Mouse (Mus musculus): ENCODE results near the gene Tuba1c. TPM values are rescaled to one million over a fixed set of nuclear protein-coding genes. Genes with fewer than 3 reads are reported as not detected.
A peak's percentile ranks its signal among the peaks of the same experiment; 100 is the strongest.
"Not testable (repeated sequence)": the region's sequence is repeated elsewhere in the genome, so short reads cannot be mapped to it uniquely, and the experiment has no call there.

The Tuba1c gene
- polyA plus RNA-seq, 1 experiment from 2014 or later: 196 TPM

GRCm38 (mm10) chr15:99040920-99041856, 11.5 kb downstream of the Tuba1c start:
- no peaks in the 10 kb centered on the region for H3K27me3 ChIP-seq (ENCODE audit: control insufficient read depth, insufficient read depth, low read length)
- H3K36me3 ChIP-seq (ENCODE audit: control insufficient read depth, insufficient read depth, low read length): 0 out of 2 replicates have a peak, but pooled peaks cover 13% of the 10 kb centered on the region
- H3K4me3 ChIP-seq (replicated peaks; ENCODE audit: low read length): no peak overlapping the region
- no peaks in the 10 kb centered on the region for H3K9me3 ChIP-seq (replicated peaks; ENCODE audit: control insufficient read depth, low read length)
- no peak overlapping the region for H3K4me2 ChIP-seq (ENCODE audit: low read depth, low read length)
- 47% methylated on average over 21 of the region's 21 CpGs for WGBS
- H3K9ac ChIP-seq (ENCODE audit: low read length): no peak overlapping the region
- no peak for ATAC-seq (ENCODE audit: insufficient read depth, low FRiP score)
- H3K4me1 ChIP-seq (ENCODE audit: control insufficient read depth, insufficient read depth, low read length): peaks cover 6% of the 10 kb centered on the region
- H3K27ac ChIP-seq (ENCODE audit: low read length): no peak overlapping the region

GRCm38 (mm10) chr15:99042334-99042733, 12.6 kb downstream of the Tuba1c start:
- 0 out of 2 replicates have a peak, but pooled peaks cover 6% of the 10 kb centered on the region for H3K36me3 ChIP-seq (ENCODE audit: control insufficient read depth, insufficient read depth, low read length)
- H3K4me3 ChIP-seq (replicated peaks; ENCODE audit: low read length): no peak overlapping the region
- peaks cover 6% of the 10 kb centered on the region for H3K4me1 ChIP-seq (ENCODE audit: control insufficient read depth, insufficient read depth, low read length)
- no peak overlapping the region for H3K27ac ChIP-seq (ENCODE audit: low read length)
- H3K9me3 ChIP-seq (replicated peaks; ENCODE audit: control insufficient read depth, low read length): no peaks in the 10 kb centered on the region
- no peaks in the 10 kb centered on the region for H3K27me3 ChIP-seq (ENCODE audit: control insufficient read depth, insufficient read depth, low read length)
- WGBS: 89% methylated on average over 5 of the region's 5 CpGs
- no peak for ATAC-seq (ENCODE audit: insufficient read depth, low FRiP score)
- no peak overlapping the region for H3K4me2 ChIP-seq (ENCODE audit: low read depth, low read length)
- no peak overlapping the region for H3K9ac ChIP-seq (ENCODE audit: low read length)

DNA sequence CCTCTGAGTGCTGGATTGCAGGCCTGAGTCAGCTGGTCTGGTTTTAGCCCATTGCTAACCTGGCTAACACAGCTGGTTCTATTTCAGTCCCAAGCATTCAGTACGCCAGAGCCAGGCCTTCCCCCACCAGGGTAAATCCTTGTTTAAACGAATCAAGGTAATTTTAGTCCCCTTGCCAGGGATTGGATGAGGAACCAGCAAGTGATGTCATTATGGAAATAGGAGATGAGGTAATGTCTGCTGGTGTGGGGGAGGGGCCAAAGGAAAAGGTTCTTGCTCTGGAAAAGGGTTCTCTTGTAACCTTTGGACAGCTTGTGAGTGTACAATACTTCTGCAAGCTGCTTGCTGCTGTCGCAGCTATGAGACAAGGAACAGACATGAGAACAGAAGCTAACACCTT, 15.2 kb downstream of the Tuba1c start:
- H3K27ac ChIP-seq (ENCODE audit: low read length): no peak overlapping the region
- no peak overlapping the region for H3K4me2 ChIP-seq (ENCODE audit: low read depth, low read length)
- ATAC-seq (ENCODE audit: insufficient read depth, low FRiP score): 0 out of 2 replicates have a peak, but pooled peaks have one; percentile 6
- no peak overlapping the region for H3K4me3 ChIP-seq (replicated peaks; ENCODE audit: low read length)
- H3K27me3 ChIP-seq (ENCODE audit: control insufficient read depth, insufficient read depth, low read length): no peaks in the 10 kb centered on the region
- no peaks in the 10 kb centered on the region for H3K36me3 ChIP-seq (ENCODE audit: control insufficient read depth, insufficient read depth, low read length)
- H3K4me1 ChIP-seq (ENCODE audit: control insufficient read depth, insufficient read depth, low read length): peaks cover 6% of the 10 kb centered on the region
- no peaks in the 10 kb centered on the region for H3K9me3 ChIP-seq (replicated peaks; ENCODE audit: control insufficient read depth, low read length)
- 34% methylated on average over 3 of the region's 3 CpGs for WGBS
- no peak overlapping the region for H3K9ac ChIP-seq (ENCODE audit: low read length)

GRCm38 (mm10) chr15:99045734-99046133, 16.0 kb downstream of the Tuba1c start:
- WGBS: 81% methylated on average over 6 of the region's 6 CpGs
- ATAC-seq (ENCODE audit: insufficient read depth, low FRiP score); H3K27ac ChIP-seq (ENCODE audit: low read length): not testable (repeated sequence)

GRCm38 (mm10) chr15:99049473-99050253, 20.0 kb downstream of the Tuba1c start:
- no peaks in the 10 kb centered on the region for H3K36me3 ChIP-seq (ENCODE audit: control insufficient read depth, insufficient read depth, low read length)
- no peak overlapping the region for H3K27ac ChIP-seq (ENCODE audit: low read length)
- H3K4me2 ChIP-seq (ENCODE audit: low read depth, low read length): no peak overlapping the region
- H3K4me1 ChIP-seq (ENCODE audit: control insufficient read depth, insufficient read depth, low read length): no peaks in the 10 kb centered on the region
- no peaks in the 10 kb centered on the region for H3K9me3 ChIP-seq (replicated peaks; ENCODE audit: control insufficient read depth, low read length)
- H3K9ac ChIP-seq (ENCODE audit: low read length): no peak overlapping the region
- no peak overlapping the region for H3K4me3 ChIP-seq (replicated peaks; ENCODE audit: low read length)
- peaks cover 18% of the 10 kb centered on the region for H3K27me3 ChIP-seq (ENCODE audit: control insufficient read depth, insufficient read depth, low read length)
- 24% methylated on average over 13 of the region's 13 CpGs for WGBS
- no peak for ATAC-seq (ENCODE audit: insufficient read depth, low FRiP score)

More at GRCm38 (mm10) chr15:99045734-99046133, 16.0 kb downstream of the Tuba1c start:
- H3K27me3 ChIP-seq (ENCODE audit: control insufficient read depth, insufficient read depth, low read length); H3K4me2 ChIP-seq (ENCODE audit: low read depth, low read length); H3K36me3 ChIP-seq (ENCODE audit: control insufficient read depth, insufficient read depth, low read length); H3K9ac ChIP-seq (ENCODE audit: low read length); H3K4me1 ChIP-seq (ENCODE audit: control insufficient read depth, insufficient read depth, low read length); H3K4me3 ChIP-seq (replicated peaks; ENCODE audit: low read length); H3K9me3 ChIP-seq (replicated peaks; ENCODE audit: control insufficient read depth, low read length): not testable (repeated sequence)

DNA sequence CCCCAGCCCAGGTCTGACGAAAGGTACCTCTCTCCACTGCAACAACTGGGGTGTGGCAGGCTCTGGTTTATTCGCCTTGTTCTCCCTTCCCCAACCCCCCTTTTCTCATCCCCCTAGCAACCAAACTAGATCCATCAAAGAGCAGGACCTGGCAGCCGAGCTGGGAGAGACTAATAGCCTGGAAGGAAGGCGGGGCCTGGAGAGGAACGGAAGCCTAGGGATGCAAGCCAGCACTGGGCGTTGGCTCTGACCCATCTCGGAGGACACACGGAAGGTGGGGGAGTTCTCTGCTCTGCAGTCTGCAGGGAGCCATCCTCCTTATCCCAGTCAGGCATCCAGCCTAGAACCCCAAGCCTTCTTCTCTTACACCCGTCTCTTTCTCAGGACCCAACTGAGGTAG, 23.7 kb downstream of the Tuba1c start:
- Histone ChIP-seq H3K9me3 (replicated peaks; ENCODE audit: control insufficient read depth, low read length) (no peaks in the 10 kb centered on the region), H3K4me1 (ENCODE audit: control insufficient read depth, insufficient read depth, low read length) (peaks cover 13% of the 10 kb centered on the region), H3K9ac (ENCODE audit: low read length) (0 out of 2 replicates have a peak overlapping the region, but pooled peaks have one; percentile 11), H3K4me3 (replicated peaks; ENCODE audit: low read length) (no peak overlapping the region), H3K4me2 (ENCODE audit: low read depth, low read length) (no peak overlapping the region), H3K36me3 (ENCODE audit: control insufficient read depth, insufficient read depth, low read length) (no peaks in the 10 kb centered on the region), H3K27ac (ENCODE audit: low read length) (no peak overlapping the region), H3K27me3 (ENCODE audit: control insufficient read depth, insufficient read depth, low read length) (peaks cover 54% of the 10 kb centered on the region)
- 0 out of 2 replicates have a peak, but pooled peaks have one; percentile 49 for ATAC-seq (ENCODE audit: insufficient read depth, low FRiP score)
- WGBS: 10% methylated on average over 9 of the region's 9 CpGs

DNA sequence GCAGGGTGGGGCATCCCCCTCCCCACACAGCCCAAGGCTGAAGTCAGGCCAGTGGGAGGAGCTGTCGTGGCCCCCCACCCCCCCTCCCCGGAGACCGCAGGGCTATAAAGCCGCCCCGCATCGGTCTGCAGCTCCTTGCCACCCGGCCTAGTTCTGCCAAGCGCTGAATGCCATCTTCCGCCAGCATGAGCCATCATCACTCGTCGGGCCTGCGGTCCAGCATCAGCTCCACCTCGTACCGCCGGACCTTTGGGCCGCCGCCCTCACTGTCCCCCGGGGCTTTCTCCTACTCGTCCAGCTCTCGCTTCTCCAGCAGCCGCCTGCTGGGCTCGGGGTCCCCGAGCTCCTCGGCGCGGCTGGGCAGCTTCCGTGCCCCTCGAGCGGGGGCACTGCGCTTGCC, 25.3 kb downstream of the Tuba1c start, which contains the start of gene Prph:
Gene Prph, plus strand, starts transcription at position 135 of the 400 bp plus-strand sequence.
- Histone ChIP-seq H3K4me1 (ENCODE audit: control insufficient read depth, insufficient read depth, low read length) (peaks cover 13% of the 10 kb centered on the region), H3K9me3 (replicated peaks; ENCODE audit: control insufficient read depth, low read length) (no peaks in the 10 kb centered on the region), H3K27ac (ENCODE audit: low read length) (no peak within 1 kb of the TSS), H3K4me2 (ENCODE audit: low read depth, low read length) (peak within 1 kb of the TSS; percentile 63), H3K27me3 (ENCODE audit: control insufficient read depth, insufficient read depth, low read length) (peaks cover 61% of the 10 kb centered on the region), H3K9ac (ENCODE audit: low read length) (peak within 1 kb of the TSS; percentile 60), H3K36me3 (ENCODE audit: control insufficient read depth, insufficient read depth, low read length) (no peaks in the 10 kb centered on the region), H3K4me3 (replicated peaks; ENCODE audit: low read length) (peak within 1 kb of the TSS; percentile 30)
- WGBS: 2% methylated on average over 30 of the region's 30 CpGs
- no peak for ATAC-seq (ENCODE audit: insufficient read depth, low FRiP score)

DNA sequence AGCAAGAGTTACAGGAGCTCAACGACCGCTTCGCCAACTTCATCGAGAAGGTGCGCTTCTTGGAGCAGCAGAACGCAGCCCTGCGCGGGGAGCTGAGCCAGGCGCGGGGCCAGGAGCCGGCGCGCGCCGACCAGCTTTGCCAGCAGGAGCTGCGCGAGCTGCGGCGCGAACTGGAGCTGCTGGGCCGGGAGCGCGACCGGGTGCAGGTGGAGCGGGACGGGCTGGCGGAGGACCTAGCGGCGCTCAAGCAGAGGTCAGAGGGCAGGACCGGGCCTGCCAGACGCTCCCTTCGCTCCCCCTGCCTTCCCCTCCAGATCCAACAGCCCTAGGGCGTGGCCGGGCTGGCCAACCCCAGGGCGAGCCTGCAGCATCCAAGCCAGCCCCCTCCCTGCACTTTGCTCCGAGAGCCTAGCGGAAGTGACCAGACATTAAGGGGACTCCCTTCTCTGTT, 25.8 kb downstream of the Tuba1c start:
- peak overlapping the region; percentile 63 for H3K4me2 ChIP-seq (ENCODE audit: low read depth, low read length)
- H3K27ac ChIP-seq (ENCODE audit: low read length): no peak overlapping the region
- peak; percentile 49; the same call in 1 of the 2 replicates for ATAC-seq (ENCODE audit: insufficient read depth, low FRiP score)
- H3K4me1 ChIP-seq (ENCODE audit: control insufficient read depth, insufficient read depth, low read length): peaks cover 13% of the 10 kb centered on the region
- H3K9me3 ChIP-seq (replicated peaks; ENCODE audit: control insufficient read depth, low read length): no peaks in the 10 kb centered on the region
- H3K9ac ChIP-seq (ENCODE audit: low read length): peak overlapping the region; percentile 60; the same call in 1 of the 2 replicates
- no peaks in the 10 kb centered on the region for H3K36me3 ChIP-seq (ENCODE audit: control insufficient read depth, insufficient read depth, low read length)
- peaks cover 58% of the 10 kb centered on the region for H3K27me3 ChIP-seq (ENCODE audit: control insufficient read depth, insufficient read depth, low read length)
- H3K4me3 ChIP-seq (replicated peaks; ENCODE audit: low read length): peak overlapping the region; percentile 30
- under 1% methylated on average over 36 of the region's 37 CpGs for WGBS
